Mouse (Mus musculus): Measurements from ENCODE around the gene C1ra. TPM values are rescaled to one million over a fixed set of nuclear protein-coding genes. Genes with fewer than 3 reads are reported as not detected.
"Not testable (repeated sequence)": the region's sequence is repeated elsewhere in the genome, so short reads cannot be mapped to it uniquely, and the experiment has no call there.

The C1ra gene
- polyA plus RNA-seq, 1 experiment = 21.5 TPM

GRCm38 (mm10) chr6:124502021-124502420, 10.2 kb upstream of the C1ra start:
- Histone ChIP-seq H3K4me3 (ENCODE audit: insufficient read depth, low read depth, low read length) (no peak overlapping the region), H3K27ac (replicated peaks; ENCODE audit: low read depth, low read length) (no peak overlapping the region), H3K4me1 (ENCODE audit: control insufficient read depth, insufficient read depth, insufficient read length, low read length) (no peaks in the 10 kb centered on the region)

- no peak overlapping the region for H3K27ac ChIP-seq (replicated peaks; ENCODE audit: low read depth, low read length)
- H3K4me3 ChIP-seq (ENCODE audit: insufficient read depth, low read depth, low read length) = no peak overlapping the region
Observed at GRCm38 (mm10) chr6:124505028-124505427, 7.2 kb upstream of the C1ra start.

GRCm38 (mm10) chr6:124506991-124507390, 5.2 kb upstream of the C1ra start:
- Histone ChIP-seq H3K4me1 (ENCODE audit: control insufficient read depth, insufficient read depth, insufficient read length, low read length) (no peaks in the 10 kb centered on the region), H3K4me3 (ENCODE audit: insufficient read depth, low read depth, low read length) (no peak overlapping the region), H3K27ac (replicated peaks; ENCODE audit: low read depth, low read length) (no peak overlapping the region)

More at GRCm38 (mm10) chr6:124505028-124505427, 7.2 kb upstream of the C1ra start:
- no peaks in the 10 kb centered on the region for H3K4me1 ChIP-seq (ENCODE audit: control insufficient read depth, insufficient read depth, insufficient read length, low read length)

GRCm38 (mm10) chr6:124508292-124508691, 3.9 kb upstream of the C1ra start:
- H3K4me1 ChIP-seq (ENCODE audit: control insufficient read depth, insufficient read depth, insufficient read length, low read length) = no peaks in the 10 kb centered on the region
- no peak overlapping the region for H3K4me3 ChIP-seq (ENCODE audit: insufficient read depth, low read depth, low read length)
- no peak overlapping the region for H3K27ac ChIP-seq (replicated peaks; ENCODE audit: low read depth, low read length)

- H3K27ac ChIP-seq (replicated peaks; ENCODE audit: low read depth, low read length) = not testable (repeated sequence)
Observed at GRCm38 (mm10) chr6:124509192-124509591, 3.0 kb upstream of the C1ra start.

GRCm38 (mm10) chr6:124511936-124512335, 269 bp upstream of the C1ra start:
- no peaks in the 10 kb centered on the region for H3K4me1 ChIP-seq (ENCODE audit: control insufficient read depth, insufficient read depth, insufficient read length, low read length)
- H3K27ac ChIP-seq (replicated peaks; ENCODE audit: low read depth, low read length) = no peak overlapping the region
- H3K4me3 ChIP-seq (ENCODE audit: insufficient read depth, low read depth, low read length) = no peak overlapping the region

More at GRCm38 (mm10) chr6:124509192-124509591, 3.0 kb upstream of the C1ra start:
- H3K4me1 ChIP-seq (ENCODE audit: control insufficient read depth, insufficient read depth, insufficient read length, low read length); H3K4me3 ChIP-seq (ENCODE audit: insufficient read depth, low read depth, low read length): not testable (repeated sequence)

GRCm38 (mm10) chr6:124517733-124518132, 5.5 kb downstream of the C1ra start:
- H3K27ac ChIP-seq (replicated peaks; ENCODE audit: low read depth, low read length); H3K4me1 ChIP-seq (ENCODE audit: control insufficient read depth, insufficient read depth, insufficient read length, low read length); H3K4me3 ChIP-seq (ENCODE audit: insufficient read depth, low read depth, low read length): not testable (repeated sequence)

GRCm38 (mm10) chr6:124522082-124522481, 9.9 kb downstream of the C1ra start:
- H3K4me3 ChIP-seq (ENCODE audit: insufficient read depth, low read depth, low read length); H3K27ac ChIP-seq (replicated peaks; ENCODE audit: low read depth, low read length); H3K4me1 ChIP-seq (ENCODE audit: control insufficient read depth, insufficient read depth, insufficient read length, low read length): not testable (repeated sequence)

- Histone ChIP-seq H3K4me1 (ENCODE audit: control insufficient read depth, insufficient read depth, insufficient read length, low read length) (no peaks in the 10 kb centered on the region), H3K4me3 (ENCODE audit: insufficient read depth, low read depth, low read length) (no peak overlapping the region), H3K27ac (replicated peaks; ENCODE audit: low read depth, low read length) (no peak overlapping the region)
Observed at GRCm38 (mm10) chr6:124527881-124528280, 15.7 kb downstream of the C1ra start.

- Histone ChIP-seq H3K4me1 (ENCODE audit: control insufficient read depth, insufficient read depth, insufficient read length, low read length) (no peaks in the 10 kb centered on the region), H3K27ac (replicated peaks; ENCODE audit: low read depth, low read length) (no peak overlapping the region), H3K4me3 (ENCODE audit: insufficient read depth, low read depth, low read length) (no peak overlapping the region)
Observed at GRCm38 (mm10) chr6:124531077-124531476, 18.9 kb downstream of the C1ra start.

GRCm38 (mm10) chr6:124536125-124536829, 24.1 kb downstream of the C1ra start:
- H3K27ac ChIP-seq (replicated peaks; ENCODE audit: low read depth, low read length); H3K4me1 ChIP-seq (ENCODE audit: control insufficient read depth, insufficient read depth, insufficient read length, low read length); H3K4me3 ChIP-seq (ENCODE audit: insufficient read depth, low read depth, low read length): not testable (repeated sequence)

- H3K27ac ChIP-seq (replicated peaks; ENCODE audit: low read depth, low read length); H3K4me1 ChIP-seq (ENCODE audit: control insufficient read depth, insufficient read depth, insufficient read length, low read length): not testable (repeated sequence)
- H3K4me3 ChIP-seq (ENCODE audit: insufficient read depth, low read depth, low read length) = peak overlapping the region; percentile 53; the same call in 1 of the 2 replicates
Observed at GRCm38 (mm10) chr6:124541176-124541575, 29.0 kb downstream of the C1ra start.

GRCm38 (mm10) chr6:124542284-124542683, 30.1 kb downstream of the C1ra start, which contains the start of gene C1s1:
Gene C1s1 (minus strand): TSS chr6:124542359.
- Histone ChIP-seq H3K27ac (replicated peaks; ENCODE audit: low read depth, low read length) (peak within 1 kb of the TSS; percentile 72), H3K4me3 (ENCODE audit: insufficient read depth, low read depth, low read length) (peak within 1 kb of the TSS; percentile 53)
- not testable (repeated sequence) for H3K4me1 ChIP-seq (ENCODE audit: control insufficient read depth, insufficient read depth, insufficient read length, low read length)

- Histone ChIP-seq H3K4me3 (ENCODE audit: insufficient read depth, low read depth, low read length) (no peak overlapping the region), H3K27ac (replicated peaks; ENCODE audit: low read depth, low read length) (no peak overlapping the region), H3K4me1 (ENCODE audit: control insufficient read depth, insufficient read depth, insufficient read length, low read length) (no peaks in the 10 kb centered on the region)
Observed at GRCm38 (mm10) chr6:124544466-124544865, 32.3 kb downstream of the C1ra start.

- Histone ChIP-seq H3K27ac (replicated peaks; ENCODE audit: low read depth, low read length) (no peak overlapping the region), H3K4me1 (ENCODE audit: control insufficient read depth, insufficient read depth, insufficient read length, low read length) (no peaks in the 10 kb centered on the region), H3K4me3 (ENCODE audit: insufficient read depth, low read depth, low read length) (no peak overlapping the region)
Observed at GRCm38 (mm10) chr6:124545425-124545824, 33.2 kb downstream of the C1ra start.

GRCm38 (mm10) chr6:124547979-124548378, 35.8 kb downstream of the C1ra start:
- not testable (repeated sequence) for H3K4me3 ChIP-seq (ENCODE audit: insufficient read depth, low read depth, low read length); H3K4me1 ChIP-seq (ENCODE audit: control insufficient read depth, insufficient read depth, insufficient read length, low read length)

More at GRCm38 (mm10) chr6:124547979-124548378, 35.8 kb downstream of the C1ra start:
- H3K27ac ChIP-seq (replicated peaks; ENCODE audit: low read depth, low read length) = not testable (repeated sequence)

Data from brown adipose tissue, adult 24 weeks (tissue).